Mouse (Mus musculus): Measurements from ENCODE around the gene Zic2. TPM values are rescaled to one million over a fixed set of nuclear protein-coding genes. Genes with fewer than 3 reads are reported as not detected.

Zic2 gene
- total RNA-seq, 1 experiment from 2014 or later, result not detected

GRCm38 (mm10) chr14:122485635-122486181 lies 10.5 kb downstream of the Zic2 start:
- ATAC-seq (ENCODE audit: extremely low read depth, insufficient number of reproducible peaks, low FRiP score, poor library complexity, severe bottlenecking), result no peak

- ATAC-seq (ENCODE audit: extremely low read depth, insufficient number of reproducible peaks, low FRiP score, poor library complexity, severe bottlenecking), result no peak
Observed at GRCm38 (mm10) chr14:122486611-122487010, 11.4 kb downstream of the Zic2 start.

- ATAC-seq (ENCODE audit: extremely low read depth, insufficient number of reproducible peaks, low FRiP score, poor library complexity, severe bottlenecking), result no peak
Observed at GRCm38 (mm10) chr14:122487366-122487765, 12.1 kb downstream of the Zic2 start.

- ATAC-seq (ENCODE audit: extremely low read depth, insufficient number of reproducible peaks, low FRiP score, poor library complexity, severe bottlenecking), result no peak
Observed at GRCm38 (mm10) chr14:122489041-122489440, 13.8 kb downstream of the Zic2 start.

GRCm38 (mm10) chr14:122489686-122490414 lies 14.6 kb downstream of the Zic2 start:
- ATAC-seq (ENCODE audit: extremely low read depth, insufficient number of reproducible peaks, low FRiP score, poor library complexity, severe bottlenecking), result no peak

GRCm38 (mm10) chr14:122490441-122491328 lies 15.4 kb downstream of the Zic2 start, which contains the start of gene Gm10837:
Gene Gm10837 (plus strand): TSS chr14:122490586.
- 0 out of 2 replicates have a peak, but pooled peaks have one; percentile 1 for ATAC-seq (ENCODE audit: extremely low read depth, insufficient number of reproducible peaks, low FRiP score, poor library complexity, severe bottlenecking)

GRCm38 (mm10) chr14:122491521-122491920 lies 16.3 kb downstream of the Zic2 start:
- ATAC-seq (ENCODE audit: extremely low read depth, insufficient number of reproducible peaks, low FRiP score, poor library complexity, severe bottlenecking), result no peak

- ATAC-seq (ENCODE audit: extremely low read depth, insufficient number of reproducible peaks, low FRiP score, poor library complexity, severe bottlenecking), result no peak
Observed at GRCm38 (mm10) chr14:122492015-122492414, 16.8 kb downstream of the Zic2 start.

GRCm38 (mm10) chr14:122509058-122509457 lies 33.8 kb downstream of the Zic2 start:
- ATAC-seq (ENCODE audit: extremely low read depth, insufficient number of reproducible peaks, low FRiP score, poor library complexity, severe bottlenecking), result no peak

- ATAC-seq (ENCODE audit: extremely low read depth, insufficient number of reproducible peaks, low FRiP score, poor library complexity, severe bottlenecking), result no peak
Observed at GRCm38 (mm10) chr14:122511519-122511918, 36.3 kb downstream of the Zic2 start.

- ATAC-seq (ENCODE audit: extremely low read depth, insufficient number of reproducible peaks, low FRiP score, poor library complexity, severe bottlenecking), result no peak
Observed at GRCm38 (mm10) chr14:122513511-122514036, 38.3 kb downstream of the Zic2 start.

GRCm38 (mm10) chr14:122528475-122528874 lies 53.2 kb downstream of the Zic2 start:
- ATAC-seq (ENCODE audit: extremely low read depth, insufficient number of reproducible peaks, low FRiP score, poor library complexity, severe bottlenecking), result no peak

Other genes with a start within 250 kb of the Zic2 start
- not detected in 2 replicates for gene Gm5089, start 24.3 kb upstream of the Zic2 start, total RNA-seq (2017)
- gene Zic5, start 9.8 kb upstream of the Zic2 start, total RNA-seq (2017), result not detected in 2 replicates
- gene Gm10837, start 15.2 kb downstream of the Zic2 start, total RNA-seq (2017), result 0.49 TPM in 1 of 2 replicates, not detected in the other
- gene Pcca, start 58.9 kb downstream of the Zic2 start, total RNA-seq (2017), result 12.4 and 25.4 TPM in 2 replicates